Mouse (Mus musculus) macrophage (primary cell): ENCODE results near the gene Olfr129. TPM values are rescaled to one million over a fixed set of nuclear protein-coding genes. Genes with fewer than 3 reads are reported as not detected.

ENCODE experiments used
- H3K27ac ChIP-seq: fragments of 350-480 bp; formaldehyde crosslinking; 2 replicates; pipeline ENCODE4 v1.9.0; 2021
- H3K36me3 ChIP-seq: fragments of 350-480 bp; formaldehyde crosslinking; 2 replicates; pipeline ENCODE4 v1.9.0; 2021; ENCODE audit errors: inconsistent target
- H3K4me3 ChIP-seq: fragments of 350-480 bp; formaldehyde crosslinking; 2 replicates; pipeline ENCODE4 v1.9.0; 2021; ENCODE audit errors: inconsistent target
- H3K79me2 ChIP-seq: fragments of 350-480 bp; formaldehyde crosslinking; 2 replicates; pipeline ENCODE4 v1.9.0; 2021; ENCODE audit errors: inconsistent target
- WGBS: methylation state at CpG from one replicate; pipeline ENCODE4 v1.1.7; 2026; ENCODE audit warnings: inconsistent platforms; ENCODE audit not compliant: missing documents; 5-methylcytosine and 5-hydroxymethylcytosine counted together
- polyA plus RNA-seq: library from polyadenylated mRNA; stranded (reverse); fragments of 250-400 nt; gene quantifications from 3 replicates; pipeline ENCODE4 v1.2.4, GENCODE M21; 2018; ENCODE audit warnings: inconsistent platforms
- total RNA-seq, 78 experiments: library from RNA; depleted of rRNA; stranded (reverse); fragments of 250-400 nt; gene quantifications; 1 replicate in 9 of 78; 2 replicates in 24 of 78; 3 replicates in 43 of 78; 4 replicates in 2 of 78; pipeline ENCODE4 v1.2.4; 2018; ENCODE audit warnings: inconsistent platforms in 56 of 78

Gene Olfr129
- total RNA-seq (2018; cell fraction: chromatin; rRNA removed) = not detected
- total RNA-seq (2018; cell fraction: cytosol; rRNA removed) = not detected
- total RNA-seq (2018; cell fraction: nucleus; rRNA removed) = not detected
- polyA plus RNA-seq = not detected in 3 replicates

DNA sequence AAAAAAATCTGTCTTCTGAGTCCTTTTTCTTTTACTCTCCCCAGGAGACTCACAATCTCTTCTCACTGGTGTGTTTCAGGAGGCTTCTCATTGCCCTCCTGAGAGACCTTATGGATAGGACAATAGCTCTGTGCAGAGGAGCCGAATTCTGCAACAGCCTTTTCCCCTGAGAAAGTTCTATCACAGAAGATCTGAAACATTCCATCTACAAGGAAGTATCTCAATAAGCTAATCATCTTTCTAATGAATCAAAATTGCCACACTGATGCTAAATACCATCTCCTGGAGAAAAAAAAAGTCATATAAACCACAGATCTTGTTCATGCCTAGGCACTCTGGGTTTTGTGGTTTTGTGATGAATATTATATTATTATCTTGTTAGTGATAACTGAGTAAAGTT, at the start of gene Olfr129:
Olfr129 (minus strand) TSS at position 101 of the 400 bp plus-strand sequence.
- H3K27ac ChIP-seq = no peak within 1 kb of the TSS
- H3K79me2 ChIP-seq = no peaks in the 10 kb centered on the region
- H3K36me3 ChIP-seq = no peaks in the 10 kb centered on the region
- 70% methylated on average over 1 of the region's 1 CpGs for WGBS
- no peak within 1 kb of the TSS for H3K4me3 ChIP-seq

- Histone ChIP-seq H3K27ac (no peak within 1 kb of the TSS), H3K36me3 (no peaks in the 10 kb centered on the region; the same call in 1 of the 2 replicates), H3K4me3 (no peak within 1 kb of the TSS), H3K79me2 (no peaks in the 10 kb centered on the region)
Measured at GRCm38 (mm10) chr17:38088593-38088992, 28.7 kb upstream of the Olfr129 start, which contains the start of gene Olfr131. Gene Olfr131 (minus strand): TSS chr17:38088693.

GRCm38 (mm10) chr17:38082364-38082763, 22.5 kb upstream of the Olfr129 start:
- no peak overlapping the region for H3K27ac ChIP-seq
- 87% methylated on average over 4 of the region's 4 CpGs for WGBS

GRCm38 (mm10) chr17:38063621-38064020, 3.7 kb upstream of the Olfr129 start, which contains the start of gene Olfr130:
Gene Olfr130 (plus strand): TSS chr17:38063921.
- H3K36me3 ChIP-seq = no peaks in the 10 kb centered on the region
- H3K4me3 ChIP-seq = no peak within 1 kb of the TSS
- no peak within 1 kb of the TSS for H3K27ac ChIP-seq
- WGBS = 93% methylated on average over 1 of the region's 1 CpGs
- H3K79me2 ChIP-seq = no peaks in the 10 kb centered on the region

More at GRCm38 (mm10) chr17:38082364-38082763, 22.5 kb upstream of the Olfr129 start:
- no peak overlapping the region for H3K4me3 ChIP-seq
- H3K79me2 ChIP-seq = no peaks in the 10 kb centered on the region
- H3K36me3 ChIP-seq = no peaks in the 10 kb centered on the region

GRCm38 (mm10) chr17:38026297-38026696, 33.6 kb downstream of the Olfr129 start:
- no peaks in the 10 kb centered on the region for H3K79me2 ChIP-seq
- no peak overlapping the region for H3K4me3 ChIP-seq
- H3K36me3 ChIP-seq = no peaks in the 10 kb centered on the region
- H3K27ac ChIP-seq = no peak overlapping the region
- 40% methylated on average over 5 of the region's 5 CpGs for WGBS

DNA sequence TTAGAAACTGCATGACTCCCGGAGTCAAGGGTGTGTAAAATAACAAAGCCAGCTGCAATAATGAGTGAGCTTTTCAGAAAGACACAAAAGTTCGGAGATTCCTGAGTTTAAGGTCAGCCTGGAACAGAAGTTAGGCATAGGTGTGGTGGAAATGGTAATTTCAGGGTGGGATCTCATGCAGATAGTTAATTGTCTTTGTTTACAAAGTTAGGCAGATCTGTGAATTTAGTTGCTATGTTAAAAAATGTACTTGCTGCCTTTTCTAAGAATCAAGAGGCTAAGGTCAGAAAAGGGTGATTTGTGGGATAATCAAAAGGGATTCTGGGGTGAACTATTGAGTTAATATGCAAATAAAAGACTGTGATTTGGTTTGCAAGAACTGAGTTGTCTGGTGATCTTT, 43.5 kb downstream of the Olfr129 start:
- Histone ChIP-seq H3K27ac (no peak overlapping the region), H3K79me2 (no peaks in the 10 kb centered on the region), H3K36me3 (no peaks in the 10 kb centered on the region), H3K4me3 (no peak overlapping the region)
- WGBS = 66% methylated on average over 2 of the region's 2 CpGs

DNA sequence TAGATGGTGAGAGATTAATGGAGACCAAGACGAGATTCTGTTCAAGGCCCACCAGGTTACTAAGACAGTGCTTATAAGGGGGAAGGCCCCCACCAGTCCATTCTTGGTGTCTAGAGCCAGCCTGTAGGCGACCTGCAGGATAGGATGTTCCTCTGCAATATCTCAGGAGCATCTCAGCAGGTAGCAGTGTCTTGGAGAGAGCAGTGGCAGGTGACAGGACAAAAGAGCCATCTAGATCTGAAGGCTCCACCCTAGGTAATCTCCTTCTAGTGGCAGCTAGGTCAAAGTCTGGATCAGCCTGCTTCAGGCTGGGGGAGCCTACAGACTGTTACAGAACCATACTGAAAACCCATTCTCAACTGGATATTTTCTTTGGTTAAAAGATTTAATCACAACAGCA, 54.9 kb downstream of the Olfr129 start:
- no peaks in the 10 kb centered on the region for H3K79me2 ChIP-seq
- 50% methylated on average over 2 of the region's 2 CpGs for WGBS
- no peak overlapping the region for H3K4me3 ChIP-seq
- no peaks in the 10 kb centered on the region for H3K36me3 ChIP-seq
- no peak overlapping the region for H3K27ac ChIP-seq

Other genes starting within 250 kb of the Olfr129 start
- not detected in 3 replicates for gene Olfr125, start 227.1 kb downstream of the Olfr129 start, polyA plus RNA-seq
- not detected in 3 replicates for gene Olfr126, start 212.6 kb downstream of the Olfr129 start, polyA plus RNA-seq
- not detected in 3 replicates for gene Olfr127, start 159.6 kb downstream of the Olfr129 start, polyA plus RNA-seq
- not detected in 3 replicates for gene Olfr128, start 139.5 kb downstream of the Olfr129 start, polyA plus RNA-seq
- not detected in 3 replicates for gene Olfr761, start 107.0 kb downstream of the Olfr129 start, polyA plus RNA-seq
- gene Olfr130, start 3.8 kb upstream of the Olfr129 start, polyA plus RNA-seq = not detected in 3 replicates
- gene Olfr131, start 28.6 kb upstream of the Olfr129 start, polyA plus RNA-seq = not detected in 3 replicates
- gene Olfr132, start 74.4 kb upstream of the Olfr129 start, polyA plus RNA-seq = not detected in 3 replicates
- gene Olfr133, start 85.2 kb upstream of the Olfr129 start, polyA plus RNA-seq = not detected in 3 replicates
- gene Olfr134, start 111.3 kb upstream of the Olfr129 start, polyA plus RNA-seq = not detected in 3 replicates
- not detected in 3 replicates for gene Olfr135, start 144.3 kb upstream of the Olfr129 start, polyA plus RNA-seq
- gene Olfr138, start 201.0 kb upstream of the Olfr129 start, polyA plus RNA-seq = not detected in 3 replicates
- not detected in 3 replicates for gene Olfr137, start 247.5 kb upstream of the Olfr129 start, polyA plus RNA-seq